Mouse (Mus musculus) cerebellum, adult 11 months (tissue): ENCODE measurements around the gene Slc38a1.

ENCODE experiments used
- DNase-seq: peaks from one replicate; pipeline ENCODE4 v3.0.0; 2022

The Slc38a1 gene

GRCm38 (mm10) chr15:96642436-96643405 lies at the start of gene Slc38a1:
Gene Slc38a1, minus strand, starts transcription at chr15:96642913.
- DNase-seq: peak; percentile 53

GRCm38 (mm10) chr15:96692401-96692800 lies 49.7 kb upstream of the Slc38a1 start:
- DNase-seq: no peak

GRCm38 (mm10) chr15:96691381-96691780 lies 48.7 kb upstream of the Slc38a1 start:
- no peak for DNase-seq

GRCm38 (mm10) chr15:96690829-96691228 lies 48.1 kb upstream of the Slc38a1 start:
- DNase-seq: no peak

GRCm38 (mm10) chr15:96689919-96690318 lies 47.2 kb upstream of the Slc38a1 start:
- no peak for DNase-seq

- DNase-seq: no peak
Measured at GRCm38 (mm10) chr15:96688784-96689318, 46.1 kb upstream of the Slc38a1 start.

GRCm38 (mm10) chr15:96688036-96688435 lies 45.3 kb upstream of the Slc38a1 start:
- DNase-seq: no peak

GRCm38 (mm10) chr15:96687366-96687765 lies 44.7 kb upstream of the Slc38a1 start:
- DNase-seq: no peak

DNA sequence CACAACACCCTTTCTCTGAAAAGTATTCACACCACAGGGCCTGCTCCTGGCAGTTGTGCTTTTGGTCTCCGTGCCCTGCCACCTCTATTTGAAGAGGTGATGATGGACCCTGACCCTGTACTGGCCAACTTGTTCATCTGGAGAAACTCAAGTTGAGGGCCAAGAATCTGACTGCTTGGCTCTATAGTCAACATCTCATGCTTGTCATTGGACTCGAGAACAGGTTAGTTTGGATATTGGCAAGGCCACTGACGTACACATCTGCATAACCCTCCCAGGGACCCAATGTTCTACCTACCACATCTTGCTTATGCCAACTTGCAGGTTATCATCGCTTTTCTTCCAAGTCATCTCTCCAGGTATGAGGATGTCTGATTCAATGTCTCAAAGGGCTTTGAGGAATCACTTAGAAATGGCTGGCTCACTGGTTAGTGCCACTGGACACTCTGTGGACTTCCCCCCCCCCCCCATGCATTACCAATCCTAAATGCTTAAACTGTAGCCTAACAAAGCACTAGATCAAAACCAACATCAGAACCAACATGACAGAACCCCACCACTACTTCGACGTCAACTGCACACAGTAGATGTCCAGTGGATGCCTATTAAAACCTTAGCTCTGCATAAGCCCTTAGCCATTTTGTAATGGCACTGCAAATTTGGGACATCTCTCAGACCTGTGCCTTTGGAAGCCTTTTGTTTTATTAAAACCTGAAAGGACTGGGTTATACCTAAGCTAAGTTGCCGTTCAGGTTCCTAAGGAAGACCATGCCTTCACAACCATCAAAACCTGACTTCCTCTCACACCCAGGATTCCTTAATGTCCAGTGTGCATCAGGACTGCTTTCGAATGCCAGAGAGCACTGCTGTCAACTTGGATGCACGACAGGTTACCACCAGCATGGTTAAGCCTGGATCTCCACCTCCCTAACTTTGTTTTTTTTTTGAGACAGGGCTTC lies 43.8 kb upstream of the Slc38a1 start:
- DNase-seq: no peak

GRCm38 (mm10) chr15:96685273-96685672 lies 42.6 kb upstream of the Slc38a1 start:
- DNase-seq: no peak

DNA sequence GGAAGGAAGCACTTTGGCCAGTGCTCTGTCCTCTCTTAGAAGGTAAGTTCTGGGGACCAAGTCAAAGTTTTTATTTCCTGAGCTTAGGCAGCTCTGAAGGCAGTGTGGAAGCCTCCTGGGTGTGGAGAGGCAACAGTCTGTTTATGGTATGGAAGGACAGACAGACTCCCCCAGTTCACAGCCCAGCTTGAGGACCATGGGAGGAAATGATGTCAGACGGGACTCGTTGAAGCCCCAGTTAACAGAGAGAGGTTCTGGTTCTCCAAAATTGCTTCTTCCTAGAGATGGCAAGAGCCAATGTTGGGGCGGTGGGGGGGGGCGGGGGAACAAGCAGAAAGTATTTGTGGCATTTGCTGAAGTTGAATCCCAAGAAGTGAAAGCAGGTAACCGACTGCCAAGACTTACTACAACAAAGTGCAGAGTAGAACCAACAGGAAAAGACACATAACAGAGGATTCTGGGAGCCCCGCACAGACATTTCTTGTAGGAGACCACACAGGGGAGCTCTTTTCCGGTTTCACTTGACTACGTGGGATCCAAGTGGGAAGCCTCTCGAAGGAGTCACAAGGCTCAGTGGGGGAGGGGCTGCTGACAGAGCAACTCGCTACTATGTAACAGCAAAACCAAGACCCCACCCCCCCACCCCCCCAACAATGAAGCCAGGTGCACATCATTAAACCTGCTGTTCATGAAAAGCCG lies 41.6 kb upstream of the Slc38a1 start:
- DNase-seq: no peak

DNA sequence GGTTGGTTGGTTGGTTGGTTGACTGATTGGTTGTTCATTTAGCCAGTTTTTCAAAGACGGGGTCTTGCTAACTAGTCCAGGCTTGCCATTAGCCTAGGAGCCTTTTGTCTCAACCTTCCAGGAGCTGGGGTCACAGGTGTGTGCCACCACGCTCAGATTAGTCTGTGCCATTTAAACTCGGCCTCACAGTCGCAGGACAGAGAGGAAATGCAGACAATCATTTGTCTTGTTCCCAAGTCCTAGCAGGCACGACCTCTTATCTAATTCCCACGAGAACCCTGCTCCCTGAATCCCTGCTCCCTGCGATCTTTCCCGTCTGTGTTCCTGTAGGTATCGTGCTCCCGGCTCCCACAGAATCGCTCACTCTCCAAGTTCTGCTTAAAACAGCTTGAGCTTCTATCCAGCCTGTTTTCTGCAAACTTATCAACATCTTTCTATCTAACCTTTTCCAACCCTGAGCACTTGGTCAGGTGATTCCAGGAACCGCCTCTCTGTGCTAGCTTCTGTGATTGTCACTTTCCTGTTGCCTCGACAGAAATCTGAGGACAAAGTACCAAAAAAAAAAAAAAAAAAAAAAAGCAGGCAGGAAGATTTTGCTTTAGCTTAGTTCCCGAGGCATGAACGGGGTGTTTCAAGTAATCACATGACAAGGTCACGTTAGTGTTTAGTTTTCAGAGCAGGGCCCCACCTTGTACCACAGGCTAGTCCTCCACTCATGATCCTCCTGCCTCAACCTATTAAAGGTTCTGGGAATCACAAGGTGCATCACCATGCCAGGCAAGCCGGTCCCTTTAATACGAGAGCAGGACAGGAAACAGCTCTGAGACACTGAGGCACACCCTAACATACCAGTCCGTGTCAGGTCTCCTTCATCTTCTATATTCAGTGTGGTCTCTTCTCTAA lies 36.4 kb upstream of the Slc38a1 start:
- DNase-seq: no peak

GRCm38 (mm10) chr15:96676518-96676917 lies 33.8 kb upstream of the Slc38a1 start:
- DNase-seq: no peak

DNA sequence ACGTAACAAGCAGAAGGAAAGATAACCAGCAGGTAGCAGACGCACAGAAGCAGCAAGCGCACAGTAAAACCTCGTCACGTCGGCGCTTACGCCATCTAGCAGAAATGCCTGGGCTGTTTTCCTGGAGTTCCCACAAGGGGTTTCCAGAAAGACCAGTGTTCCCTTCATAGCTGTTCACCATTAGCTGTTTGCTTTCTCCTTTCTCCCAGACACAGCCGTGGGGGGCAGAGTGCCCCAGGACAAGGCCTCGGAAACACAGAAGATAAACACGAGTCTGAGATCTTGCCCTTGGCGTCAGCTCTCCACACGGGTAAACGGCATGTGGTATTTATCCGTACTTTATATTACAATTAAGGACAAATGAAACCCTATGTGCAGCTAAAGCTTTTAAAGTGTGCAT lies 33.0 kb upstream of the Slc38a1 start:
- DNase-seq: no peak

DNA sequence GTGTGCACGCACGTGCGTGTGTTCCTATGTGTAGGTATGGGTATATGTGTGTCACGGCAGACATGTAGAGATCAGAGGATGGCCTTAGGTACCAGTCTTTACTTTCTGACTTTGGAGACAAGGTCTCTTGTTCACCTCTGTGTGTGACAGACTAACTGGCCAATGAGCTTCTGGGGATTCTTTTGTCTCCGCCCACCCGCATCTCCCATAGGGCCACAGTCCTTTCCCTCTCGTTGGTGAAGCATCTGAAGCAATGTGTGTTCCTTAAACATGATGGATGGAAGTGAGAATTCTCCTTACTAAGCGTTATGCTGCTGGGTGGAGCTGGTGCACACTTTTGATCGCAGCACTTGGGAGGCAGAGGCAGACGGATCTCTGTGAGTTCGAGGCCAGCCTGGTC lies 32.3 kb upstream of the Slc38a1 start:
- DNase-seq: no peak

GRCm38 (mm10) chr15:96674089-96674488 lies 31.4 kb upstream of the Slc38a1 start:
- no peak for DNase-seq

- DNase-seq: no peak
Measured at GRCm38 (mm10) chr15:96669721-96670120, 27.0 kb upstream of the Slc38a1 start.

DNA sequence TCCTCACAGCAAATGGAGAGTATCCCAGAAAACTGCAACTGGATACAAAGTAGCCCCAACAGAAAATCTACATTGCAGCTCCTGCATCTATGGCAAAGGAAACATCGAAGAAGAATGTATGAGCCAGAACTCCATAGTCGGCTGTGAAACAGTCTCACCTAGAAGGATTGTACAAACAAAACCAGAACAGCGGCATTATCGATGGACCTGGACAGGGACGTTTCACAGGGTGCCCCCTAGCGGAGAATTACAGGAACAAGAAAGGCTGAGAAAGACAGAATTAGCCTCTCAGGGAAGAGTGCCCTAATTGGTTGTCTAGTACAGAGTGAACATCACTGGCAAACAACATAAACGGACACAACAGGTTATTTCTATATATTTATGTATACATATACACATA lies 23.9 kb upstream of the Slc38a1 start:
- DNase-seq: peak; percentile 56

GRCm38 (mm10) chr15:96665889-96666288 lies 23.2 kb upstream of the Slc38a1 start:
- peak; percentile 68 for DNase-seq

- no peak for DNase-seq
Measured at GRCm38 (mm10) chr15:96660590-96661141, 18.0 kb upstream of the Slc38a1 start.

GRCm38 (mm10) chr15:96658275-96658602 lies 15.5 kb upstream of the Slc38a1 start:
- no peak for DNase-seq
